Mouse (Mus musculus) embryo, embryonic 10.5 days (tissue): ENCODE measurements around the gene Usp5.
"Not testable (repeated sequence)": the region's sequence is repeated elsewhere in the genome, so short reads cannot be mapped to it uniquely, and the experiment has no call there.

Experiments used
- DNase-seq: peaks from one replicate; pipeline ENCODE4 v3.0.0-alpha.2; 2015; ENCODE audit warnings: low spot score

The Usp5 gene

GRCm38 (mm10) chr6:124840241-124841167 lies 11.2 kb upstream of the Usp5 start, which contains the start of gene Gnb3:
Gene Gnb3, minus strand, starts transcription at chr6:124840275.
- no peak for DNase-seq

GRCm38 (mm10) chr6:124839805-124840204 lies 10.5 kb upstream of the Usp5 start:
- no peak for DNase-seq

GRCm38 (mm10) chr6:124836411-124836810 lies 7.1 kb upstream of the Usp5 start:
- DNase-seq: no peak

- DNase-seq: peak; percentile 48
Measured at GRCm38 (mm10) chr6:124835531-124835930, 6.2 kb upstream of the Usp5 start.

- DNase-seq: no peak
Measured at GRCm38 (mm10) chr6:124834512-124835081, 5.3 kb upstream of the Usp5 start.

- DNase-seq: no peak
Measured at GRCm38 (mm10) chr6:124831649-124832048, 2.4 kb upstream of the Usp5 start.

GRCm38 (mm10) chr6:124831199-124831598 lies 1.9 kb upstream of the Usp5 start:
- not testable (repeated sequence) for DNase-seq

GRCm38 (mm10) chr6:124829799-124830700 lies 766 bp upstream of the Usp5 start:
- DNase-seq: peak; percentile 99

GRCm38 (mm10) chr6:124828101-124828592 lies 1.1 kb downstream of the Usp5 start:
- DNase-seq: peak; percentile 53

- DNase-seq: no peak
Measured at GRCm38 (mm10) chr6:124822049-124822448, 7.2 kb downstream of the Usp5 start.

GRCm38 (mm10) chr6:124820891-124821290 lies 8.4 kb downstream of the Usp5 start:
- no peak for DNase-seq

GRCm38 (mm10) chr6:124817971-124818370 lies 11.3 kb downstream of the Usp5 start:
- DNase-seq: no peak

- no peak for DNase-seq
Measured at GRCm38 (mm10) chr6:124817563-124817962, 11.7 kb downstream of the Usp5 start.

GRCm38 (mm10) chr6:124817125-124817524 lies 12.2 kb downstream of the Usp5 start:
- no peak for DNase-seq

- no peak for DNase-seq
Measured at GRCm38 (mm10) chr6:124816611-124817010, 12.7 kb downstream of the Usp5 start.

GRCm38 (mm10) chr6:124814858-124815774 lies 14.2 kb downstream of the Usp5 start:
- no peak for DNase-seq

GRCm38 (mm10) chr6:124814448-124814847 lies 14.8 kb downstream of the Usp5 start:
- no peak for DNase-seq

- peak; percentile 96 for DNase-seq
Measured at GRCm38 (mm10) chr6:124813933-124814332, 15.4 kb downstream of the Usp5 start, which contains the start of gene Tpi1. Gene Tpi1, minus strand, starts transcription at chr6:124814296.

GRCm38 (mm10) chr6:124813496-124813895 lies 15.8 kb downstream of the Usp5 start:
- DNase-seq: peak; percentile 84

- DNase-seq: peak; percentile 45
Measured at GRCm38 (mm10) chr6:124812848-124813247, 16.4 kb downstream of the Usp5 start.
